Mouse (Mus musculus): ENCODE measurements around the gene Rbpj.

GRCm38 (mm10) chr5:53661508-53661907 lies 195.6 kb downstream of the Rbpj start:
- no peak for TF ChIP-seq CTCF (IDR thresholded peaks at IDR 0.05; ENCODE audit: borderline replicate concordance, control insufficient read depth, extremely low read depth, insufficient read depth, low read length, poor library complexity)
- no peak for TF ChIP-seq POLR2A (IDR thresholded peaks at IDR 0.05; ENCODE audit: control insufficient read depth, extremely low read depth, insufficient read depth, low read length, poor library complexity)
